Mouse (Mus musculus) megakaryocyte, embryonic 14.5 days (primary cell): ENCODE results near the gene Galnt6.

Source experiments
- FLI1 ChIP-seq: IDR thresholded peaks from 2 replicates; pipeline ENCODE4 v1.6.1; 2012; ENCODE audit warnings: low read length, inconsistent platforms, mixed read lengths
- GATA1 ChIP-seq: IDR thresholded peaks from 3 replicates; pipeline ENCODE4 v1.6.1; 2012; ENCODE audit warnings: mixed read lengths, low read length, inconsistent platforms, borderline replicate concordance

GRCm38 (mm10) chr15:100761419-100762185 is 32.4 kb upstream of the Galnt6 start, which contains the start of gene Slc4a8:
- TF ChIP-seq GATA1 (no peak), FLI1 (no peak)
